Mouse (Mus musculus) MN1 (cell line): ENCODE measurements around the gene Sim1.

Experiments
- DNase-seq: peaks from one replicate; pipeline ENCODE4 v3.0.0-alpha.2; 2016; ENCODE audit warnings: low spot score

Gene Sim1

DNA sequence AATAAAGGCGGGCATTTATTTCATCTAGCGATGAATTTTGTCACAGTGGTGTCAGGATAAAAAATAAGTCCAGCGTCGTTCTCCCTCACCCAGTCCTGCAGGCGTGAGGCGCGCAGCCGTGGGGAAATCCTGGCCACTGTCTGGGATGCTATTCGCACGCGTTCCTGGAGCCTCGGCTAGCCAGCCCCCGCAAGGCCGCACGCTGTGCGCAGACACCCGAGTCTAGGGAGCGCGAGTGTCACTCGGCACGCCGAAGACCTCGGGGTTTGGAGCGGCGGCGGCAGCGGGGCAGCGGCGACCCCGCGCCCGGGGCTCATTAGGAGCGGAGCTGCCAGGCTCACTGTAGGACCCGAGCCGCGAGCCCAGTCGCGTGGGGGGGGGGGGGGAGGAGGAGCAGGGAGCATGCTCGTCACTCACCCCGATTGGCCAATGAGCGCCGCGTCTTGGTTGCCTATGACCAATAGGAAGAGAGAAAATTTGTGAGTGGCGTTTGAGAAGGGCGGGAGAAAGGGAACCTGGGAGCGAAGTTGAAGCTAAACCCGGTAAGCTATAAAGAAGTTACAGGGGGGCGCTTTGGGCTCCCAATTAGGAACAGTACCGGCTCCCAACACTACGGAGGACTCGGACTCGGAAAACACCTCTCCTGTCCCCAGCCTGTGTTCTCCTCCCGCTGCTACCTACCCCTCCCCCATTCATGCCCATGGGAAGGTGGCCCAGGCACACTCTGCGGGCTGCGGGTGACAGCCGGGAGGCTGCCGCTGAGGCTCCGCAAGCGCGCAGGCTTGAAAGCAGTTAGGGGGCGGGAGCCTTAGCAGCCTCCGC lies at the start of gene Sim1:
Gene Sim1 (plus strand): TSS at position 585 of the 822 bp plus-strand sequence.
- no peak for DNase-seq

DNA sequence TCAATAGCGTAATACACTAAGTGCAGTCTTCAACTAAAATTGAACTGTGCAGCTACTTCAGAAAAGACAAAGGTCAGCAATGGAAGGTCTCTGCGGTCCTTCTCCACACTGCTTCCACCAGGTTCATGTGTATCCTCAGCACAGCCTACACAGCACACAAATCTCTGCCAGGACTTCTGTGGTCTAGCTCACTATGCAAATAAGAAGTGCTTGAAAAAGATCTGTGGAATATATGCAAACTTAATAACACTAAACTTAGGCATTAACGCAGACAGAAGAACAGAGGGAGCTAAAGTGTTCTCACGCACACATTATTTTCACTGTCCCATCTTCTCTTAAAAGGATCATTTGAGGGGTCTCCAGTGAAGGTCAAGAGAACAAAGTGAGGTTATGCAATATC lies 26.4 kb upstream of the Sim1 start:
- DNase-seq: no peak

DNA sequence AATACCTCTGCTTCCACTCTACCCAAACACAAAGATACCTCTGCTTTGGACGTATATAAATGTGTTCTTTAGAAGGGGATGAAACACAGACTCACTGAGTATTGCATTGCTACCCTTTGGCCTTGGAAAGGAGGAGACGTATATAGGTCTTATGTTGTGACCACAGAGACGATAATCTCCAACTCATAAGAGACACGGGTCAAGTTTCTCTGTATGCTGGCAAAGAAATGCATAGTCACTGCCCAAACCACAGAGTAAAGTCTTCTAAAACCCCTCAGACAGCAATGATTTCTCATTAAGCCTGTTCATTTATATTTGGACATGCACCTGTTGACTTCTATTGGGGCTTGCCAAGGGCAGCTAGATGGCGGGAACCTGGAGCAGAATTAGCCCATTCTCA lies 17.6 kb upstream of the Sim1 start:
- DNase-seq: no peak

DNA sequence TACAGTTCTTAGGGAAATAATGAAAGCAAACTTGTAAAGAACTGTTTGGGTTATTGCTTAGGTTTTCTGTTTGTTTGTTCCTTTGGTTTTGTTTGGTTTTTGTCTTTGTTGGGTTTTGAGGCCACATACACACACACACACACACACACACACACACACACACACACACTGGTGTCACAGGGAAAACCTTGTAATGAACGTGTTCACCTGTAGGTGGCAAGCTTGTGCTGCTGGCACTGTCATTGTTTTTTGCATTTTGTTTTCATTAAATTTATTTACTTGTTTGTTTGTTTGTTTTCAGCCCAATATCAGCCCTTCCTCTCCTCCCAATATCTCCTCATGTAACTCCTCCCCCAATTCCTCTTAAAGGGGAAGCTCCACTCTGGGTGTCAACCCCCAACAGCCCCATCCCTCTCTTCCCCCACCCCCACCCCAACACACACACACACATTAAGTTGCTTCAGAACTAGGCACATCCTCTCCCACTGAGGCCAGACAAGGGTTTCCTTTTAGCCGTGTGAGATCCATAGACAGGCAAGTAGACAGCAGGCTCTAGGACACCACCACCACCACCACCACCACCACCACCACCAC lies 13.0 kb upstream of the Sim1 start:
- DNase-seq: no peak

DNA sequence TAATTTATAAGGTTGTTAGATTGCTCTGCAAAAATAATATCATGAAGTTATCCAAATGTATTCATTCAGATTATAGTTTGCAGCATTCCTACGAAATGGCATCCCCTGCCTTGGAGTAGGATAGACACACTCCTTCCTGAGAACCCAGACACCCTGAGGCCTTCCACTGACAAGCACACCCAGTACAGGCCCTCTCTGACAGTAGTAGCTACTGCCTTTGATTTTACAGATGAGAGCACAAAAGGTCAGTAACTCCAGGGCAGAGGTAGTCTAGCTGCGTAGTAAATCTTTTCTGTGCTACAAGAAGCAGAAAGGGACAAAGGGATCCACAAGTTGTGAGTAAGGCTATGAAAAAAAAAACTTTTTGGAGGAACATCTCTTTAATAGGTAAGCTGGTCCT lies 12.2 kb upstream of the Sim1 start:
- no peak for DNase-seq

DNA sequence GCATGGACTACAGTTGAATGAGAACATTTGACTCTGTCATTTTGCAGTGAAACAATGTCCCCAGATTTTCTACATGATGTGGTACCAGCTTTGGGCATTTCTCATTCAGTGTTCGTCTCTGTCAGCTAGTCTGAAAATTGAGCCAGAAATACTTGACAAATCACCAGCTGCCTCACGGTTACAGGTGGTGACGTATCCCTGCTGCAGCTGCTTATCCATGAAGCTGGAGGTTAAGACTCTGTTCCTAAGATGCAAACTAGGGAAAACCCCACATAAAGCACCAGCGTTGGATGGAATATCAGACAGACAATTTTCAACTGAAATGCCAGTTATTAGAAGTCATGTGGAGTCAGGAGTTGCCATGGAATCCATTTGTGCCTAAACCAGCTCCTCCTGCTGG lies 8.2 kb upstream of the Sim1 start:
- DNase-seq: no peak

DNA sequence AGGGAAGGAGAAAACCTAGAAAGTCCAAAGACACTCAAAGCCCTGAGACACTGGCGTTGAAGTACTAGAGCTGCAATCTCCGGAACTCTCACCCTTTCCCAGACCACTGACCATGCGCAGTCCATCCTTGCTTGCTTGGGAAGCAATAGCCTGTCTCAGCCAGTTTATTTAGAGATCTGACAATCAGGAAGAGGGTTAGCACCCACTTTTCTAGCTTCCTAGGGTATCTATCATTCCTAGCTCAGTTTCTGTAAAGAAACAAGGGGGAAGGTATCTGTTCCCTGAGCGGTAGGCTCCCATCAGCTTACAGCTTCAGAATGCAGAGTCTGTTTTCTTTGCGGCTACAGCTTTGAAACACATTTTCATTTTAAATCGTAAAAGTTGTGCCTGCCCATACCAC lies 3.9 kb upstream of the Sim1 start:
- no peak for DNase-seq

DNA sequence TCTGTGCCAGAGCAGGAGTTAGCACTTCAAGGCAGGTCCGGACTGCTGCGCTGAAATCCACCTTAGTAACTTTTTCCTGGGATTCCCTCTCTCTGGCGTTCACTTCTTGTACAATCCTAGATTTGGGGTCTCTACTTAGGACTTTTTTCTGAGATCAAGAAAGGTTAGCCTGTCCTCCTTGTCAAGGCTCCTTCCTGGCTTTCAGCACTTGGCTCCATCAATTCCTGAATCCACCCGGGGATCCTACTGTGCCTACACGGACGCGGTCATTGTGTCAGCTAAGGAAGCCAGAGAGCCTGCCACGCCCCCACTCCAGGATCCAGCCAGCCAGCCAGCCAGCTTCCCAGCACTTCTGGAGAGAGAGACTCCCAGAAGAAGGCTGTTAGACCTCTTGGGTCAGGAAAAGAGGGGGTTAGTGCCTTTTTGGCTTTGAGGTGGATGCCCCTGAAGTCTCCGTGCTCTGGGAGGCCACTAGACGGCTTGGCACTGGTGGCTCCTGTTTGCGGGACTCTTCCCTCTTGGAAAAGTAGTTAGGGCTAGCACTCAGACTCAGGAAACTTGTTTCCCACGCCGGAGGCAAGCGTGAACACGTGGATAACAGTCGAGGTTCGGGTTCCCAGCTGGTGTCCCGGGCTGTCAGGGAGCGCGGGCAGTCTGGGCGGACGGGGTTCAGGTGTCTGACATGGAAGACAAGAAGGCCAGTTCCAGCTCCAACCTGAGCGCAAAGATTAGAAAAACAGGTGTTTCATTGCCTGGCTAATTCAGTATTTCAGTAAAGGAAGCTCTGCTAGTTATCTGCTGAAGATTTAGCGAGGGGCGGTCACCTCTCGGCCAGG lies 2.5 kb upstream of the Sim1 start:
- no peak for DNase-seq

DNA sequence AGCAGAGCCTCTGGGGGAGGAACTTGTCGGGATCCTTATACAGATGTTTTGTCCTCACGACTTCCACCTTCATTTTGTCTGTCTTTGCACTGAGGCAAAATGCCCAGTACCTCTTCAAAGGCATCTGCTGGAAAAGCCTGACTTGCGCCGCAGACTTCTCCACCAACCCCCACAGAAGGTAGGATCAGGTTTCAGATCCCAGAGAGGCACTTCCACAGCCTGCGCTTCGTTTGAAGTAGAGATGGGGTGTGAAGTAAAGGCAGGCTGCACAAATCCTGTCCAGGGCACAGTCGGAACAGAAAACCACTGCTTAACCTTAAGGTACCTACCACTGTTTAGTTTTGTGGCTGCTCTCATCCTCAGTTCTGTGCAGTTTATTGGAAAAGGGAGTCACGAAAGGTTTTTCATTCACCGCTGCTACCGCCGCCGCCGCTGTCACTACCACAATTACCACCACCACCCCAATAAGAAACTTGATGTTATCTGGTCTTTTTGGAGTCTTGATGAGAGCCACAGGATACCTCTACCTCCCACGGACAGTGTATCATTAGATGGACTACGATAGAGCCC lies 1.7 kb upstream of the Sim1 start:
- no peak for DNase-seq

DNA sequence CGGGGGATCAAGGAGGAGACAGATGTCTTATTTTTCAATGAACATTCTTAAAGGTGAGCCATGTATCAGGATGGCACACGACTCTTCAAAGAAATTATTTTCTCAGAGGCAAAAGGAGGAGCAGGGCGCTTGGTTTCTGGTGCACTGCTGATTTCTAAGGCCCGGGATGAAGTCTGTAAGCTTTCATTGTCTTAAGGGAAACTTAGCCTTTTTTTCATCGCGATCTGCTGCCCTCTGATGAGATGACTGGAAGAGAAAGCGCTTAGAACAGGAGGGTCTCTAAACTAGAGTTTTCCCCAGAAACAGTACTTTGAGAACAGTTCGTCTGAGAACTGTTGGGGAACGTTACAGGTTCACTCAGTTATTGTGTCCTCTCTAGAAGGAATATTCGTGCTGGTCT lies 1.0 kb upstream of the Sim1 start:
- no peak for DNase-seq

DNA sequence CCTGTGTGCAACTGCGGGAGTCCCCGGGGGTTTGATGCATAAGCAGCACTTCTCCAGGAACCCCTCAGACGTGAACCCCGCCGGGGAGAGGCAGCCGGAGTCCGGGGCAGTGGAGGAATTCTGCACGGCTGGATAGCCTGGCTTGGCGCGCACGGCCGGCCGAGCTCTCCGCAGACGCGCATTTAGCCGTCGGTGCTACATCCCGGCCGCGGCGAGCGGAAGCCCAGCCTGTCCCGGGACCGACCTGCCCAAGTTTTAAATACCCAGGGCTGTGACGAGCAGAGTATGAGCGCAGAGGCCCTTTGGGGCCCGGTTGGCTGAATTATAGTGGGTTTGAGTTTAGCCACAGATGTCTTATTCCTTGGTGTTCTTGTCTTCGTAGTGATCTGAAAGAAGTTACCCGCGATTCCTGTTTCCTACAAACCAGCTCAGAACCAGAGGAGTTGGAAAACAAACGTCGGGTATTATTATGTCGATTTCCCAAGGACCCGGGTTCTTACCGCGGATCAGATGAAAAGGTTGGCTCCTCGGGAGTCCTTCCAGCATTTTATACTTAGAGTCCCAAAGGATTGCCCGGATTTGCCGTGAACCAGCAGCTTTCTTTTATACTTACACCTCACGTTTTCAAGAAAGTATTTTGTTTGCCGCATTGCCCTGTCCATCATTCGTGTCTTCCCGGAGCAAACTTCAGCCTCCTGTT lies 687 bp downstream of the Sim1 start:
- no peak for DNase-seq

DNA sequence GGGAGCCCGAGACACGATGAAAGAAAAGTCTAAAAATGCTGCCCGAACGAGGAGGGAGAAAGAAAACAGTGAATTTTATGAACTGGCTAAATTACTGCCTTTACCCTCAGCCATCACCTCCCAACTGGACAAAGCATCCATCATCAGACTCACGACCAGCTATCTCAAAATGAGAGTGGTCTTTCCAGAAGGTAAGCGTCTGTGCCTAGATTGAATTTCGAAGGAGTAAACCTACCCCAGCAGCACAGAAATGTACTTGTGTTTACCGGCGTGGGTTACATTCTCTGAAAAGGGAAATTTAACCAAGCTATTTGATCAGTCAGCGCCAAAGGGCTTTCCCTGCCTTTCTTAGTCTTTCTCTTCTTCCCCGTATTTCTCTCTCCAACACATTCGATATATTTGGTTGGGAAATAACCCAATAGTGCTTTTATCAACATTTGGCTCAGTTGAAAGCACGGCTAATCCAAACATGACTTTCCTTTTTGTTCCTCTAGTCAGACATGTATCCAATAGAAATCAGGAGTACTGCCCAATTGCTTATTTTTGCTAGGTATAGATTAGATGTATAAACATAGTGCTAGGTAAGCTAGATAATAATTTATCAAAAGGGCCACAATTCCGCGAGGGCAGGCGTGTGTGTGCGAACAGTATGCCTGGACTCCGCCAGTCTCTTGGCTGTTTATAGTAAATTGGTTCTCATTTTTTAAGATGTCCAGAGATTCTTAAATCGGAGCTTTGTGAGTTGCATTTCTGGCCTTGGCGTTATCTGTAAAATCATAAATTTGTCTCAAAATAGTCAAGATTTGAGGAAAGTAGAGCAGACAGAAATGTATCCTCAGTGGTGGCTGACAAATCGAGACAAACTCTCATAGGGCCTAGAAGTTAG lies 1.6 kb downstream of the Sim1 start:
- no peak for DNase-seq

DNA sequence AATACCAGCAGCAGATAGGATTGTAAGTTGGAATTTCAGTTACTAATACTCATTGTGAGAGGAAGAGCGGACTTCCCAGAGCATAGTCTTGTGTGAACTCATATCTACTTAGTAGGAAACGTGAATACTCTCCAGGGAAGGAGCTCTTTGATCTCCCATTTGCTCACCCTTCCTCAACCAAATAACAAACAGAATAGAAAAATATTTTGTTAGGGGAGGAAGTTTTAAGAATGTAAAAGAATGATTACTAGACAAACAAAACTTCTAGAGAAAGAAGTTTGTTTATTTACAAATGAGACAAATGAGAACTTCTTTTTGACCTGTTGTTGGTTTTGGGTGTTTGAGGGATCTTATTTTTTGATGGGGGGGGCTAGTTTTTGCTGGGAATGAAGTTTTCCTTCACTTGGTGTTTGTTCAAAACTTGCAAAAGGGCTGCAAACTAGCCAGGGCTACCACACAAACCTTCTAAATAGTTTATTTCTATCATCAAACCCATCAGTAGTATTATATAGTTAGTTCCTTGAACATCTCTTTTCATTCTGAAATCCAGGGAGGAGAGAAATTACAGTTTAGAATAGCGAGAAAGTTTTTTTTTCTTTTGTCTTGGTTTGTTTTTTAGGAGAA lies 2.3 kb downstream of the Sim1 start:
- DNase-seq: no peak

DNA sequence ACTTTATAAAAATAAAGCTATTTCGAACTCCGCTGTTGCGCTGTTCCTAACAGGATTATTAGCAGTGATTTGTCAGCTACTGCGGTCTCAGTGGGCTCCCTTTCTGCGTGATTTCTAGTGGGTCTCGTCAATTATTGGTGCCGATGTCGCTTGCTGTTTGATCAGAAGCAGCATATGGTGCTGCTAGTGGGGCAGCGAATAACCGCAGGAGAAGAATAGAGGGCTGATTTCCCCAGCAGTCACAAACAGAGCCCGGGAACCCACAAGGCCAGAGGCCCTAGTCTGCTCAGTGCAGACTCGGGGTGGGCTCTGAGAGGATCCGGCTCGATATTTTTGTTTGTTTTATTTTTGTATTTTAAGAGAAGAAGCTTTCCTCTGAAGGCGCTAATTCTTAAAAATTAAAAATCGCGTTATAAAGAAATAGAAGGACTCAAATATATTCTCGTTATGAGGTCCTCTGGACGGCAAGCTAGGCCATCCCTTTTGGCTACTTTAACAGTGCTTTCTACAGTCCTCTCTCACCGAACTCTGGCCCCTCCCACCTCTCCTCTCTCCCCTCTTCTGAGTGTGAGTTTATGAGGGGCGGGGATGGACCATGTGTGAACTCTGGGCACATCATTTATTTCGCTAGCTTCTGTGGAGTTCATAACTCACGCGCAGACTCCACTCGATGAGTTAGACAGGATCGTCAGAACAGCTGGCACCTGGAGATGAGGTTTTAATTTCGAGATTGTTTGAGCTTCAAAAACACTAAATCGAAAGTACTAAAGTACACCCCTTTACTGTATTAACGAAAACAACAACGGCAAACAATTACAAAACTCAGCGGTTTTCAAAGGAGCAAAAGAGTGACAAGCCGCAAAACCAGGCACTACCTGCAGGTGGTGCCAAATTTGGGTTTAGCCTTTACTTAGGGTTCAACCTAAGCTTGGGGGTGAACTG lies 3.2 kb downstream of the Sim1 start:
- peak; percentile 15 for DNase-seq

DNA sequence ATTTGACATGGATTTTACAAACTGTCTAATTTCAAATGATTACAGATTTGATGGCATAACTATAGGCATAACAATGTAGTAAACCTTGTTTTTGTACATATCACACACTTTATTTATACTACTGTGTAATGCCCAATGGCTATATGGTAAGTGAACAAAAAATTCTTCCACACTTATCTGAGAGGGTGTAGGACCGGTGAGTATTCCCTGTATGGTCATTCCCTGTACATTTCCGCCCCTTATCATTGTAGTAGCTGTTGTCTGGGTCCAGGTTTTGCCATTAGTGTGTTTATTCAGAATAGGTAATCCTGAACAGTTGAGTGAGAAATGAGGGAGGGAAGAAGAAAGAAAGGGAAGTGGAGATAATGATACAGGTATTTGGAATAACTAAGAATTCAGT lies 4.1 kb downstream of the Sim1 start:
- DNase-seq: no peak

DNA sequence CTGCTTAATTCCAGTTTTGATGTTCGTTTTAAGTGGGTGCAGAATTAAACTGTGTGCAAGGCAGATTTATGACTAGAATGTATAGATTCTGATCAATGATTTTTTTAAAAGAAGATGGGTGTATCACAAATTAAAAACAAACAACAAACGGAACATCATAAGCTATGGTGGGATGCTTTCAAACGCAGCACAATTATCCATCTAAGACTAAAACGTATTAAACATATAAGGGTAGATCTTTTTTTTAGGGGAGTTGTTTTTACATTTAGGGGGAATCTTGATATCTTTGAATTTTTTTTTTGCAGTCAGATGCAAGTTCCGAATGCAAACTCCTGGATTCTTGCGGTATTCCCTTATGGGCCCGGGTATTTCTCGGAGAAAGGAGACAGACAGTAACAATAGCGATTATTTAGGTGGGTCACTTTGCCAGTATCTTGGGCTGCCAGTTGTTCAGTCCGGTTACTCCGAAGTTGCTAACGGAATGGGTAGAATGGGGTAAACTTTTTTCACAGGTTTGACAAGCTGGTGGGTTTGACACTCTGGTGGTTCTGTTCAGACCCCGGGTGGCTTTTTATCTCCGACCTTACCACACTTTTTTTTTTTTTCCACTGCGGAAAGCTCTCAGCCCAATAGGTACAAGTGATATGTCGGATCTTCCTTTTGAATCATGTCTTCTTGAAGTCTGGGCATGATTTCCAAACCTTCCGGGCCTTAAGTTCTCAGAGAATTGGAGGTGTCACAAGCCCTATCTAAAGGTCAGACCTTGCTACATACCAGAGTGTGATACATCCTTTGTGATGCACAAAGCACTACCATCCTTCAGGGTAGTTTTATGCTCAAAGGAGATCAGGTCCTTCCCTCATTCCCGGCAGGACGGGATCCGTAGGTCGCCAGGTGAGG lies 5.5 kb downstream of the Sim1 start:
- DNase-seq: no peak

DNA sequence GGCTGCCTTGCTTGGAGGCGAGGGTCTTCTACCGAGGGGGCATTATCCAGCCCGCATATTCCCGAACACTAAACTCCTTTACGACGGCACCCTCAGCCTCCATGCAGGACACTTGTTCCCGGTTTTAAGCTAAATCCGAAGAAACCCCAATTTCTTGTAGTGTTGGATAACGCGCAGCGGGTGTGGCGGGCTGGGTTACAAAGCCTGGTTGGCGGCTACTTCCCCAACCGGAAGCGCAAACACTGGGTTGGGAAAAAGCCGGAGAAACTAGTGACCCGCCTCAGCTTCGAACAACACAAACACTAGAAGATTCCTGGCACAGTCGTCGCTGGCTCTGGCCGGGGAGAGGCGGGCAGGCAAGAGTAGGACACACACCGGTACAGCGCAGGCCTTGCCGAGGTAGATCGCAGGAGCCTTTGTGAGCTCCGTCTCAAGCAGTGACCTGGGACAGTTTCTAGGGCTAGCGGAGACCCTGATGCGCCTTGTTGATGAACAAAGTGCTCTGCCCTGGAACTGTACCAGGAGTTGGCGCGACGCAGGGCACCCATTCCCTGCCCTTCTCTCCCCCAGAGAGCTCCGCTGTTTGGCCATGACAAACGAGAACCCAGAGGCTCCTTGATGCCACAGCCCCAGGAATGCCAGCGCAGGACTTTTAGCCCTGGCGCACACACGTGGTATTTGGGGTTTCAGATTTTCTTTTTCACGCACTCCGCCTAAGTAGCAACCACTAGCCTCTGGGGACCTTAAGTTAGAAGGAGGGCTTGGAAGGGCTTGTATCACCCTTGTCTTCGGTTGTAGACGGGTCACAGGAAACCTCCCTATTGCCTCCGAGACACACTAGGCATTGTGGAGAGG lies 6.4 kb downstream of the Sim1 start:
- no peak for DNase-seq
